Mouse (Mus musculus): ENCODE results near the gene Plcl2. TPM values are rescaled to one million over a fixed set of nuclear protein-coding genes. Genes with fewer than 3 reads are reported as not detected.

Plcl2 gene
- polyA plus RNA-seq, 1 experiment from 2014 or later: 6.0 TPM

- 82% methylated on average over 5 of the region's 5 CpGs for WGBS
- no peaks in the 10 kb centered on the region for H3K4me1 ChIP-seq
Measured at GRCm38 (mm10) chr17:50717586-50717985, 208.4 kb downstream of the Plcl2 start.

GRCm38 (mm10) chr17:50724376-50724775, 215.2 kb downstream of the Plcl2 start:
- no peaks in the 10 kb centered on the region for H3K27me3 ChIP-seq (replicated peaks; ENCODE audit: low read depth, poor library complexity, severe bottlenecking)
- no peaks in the 10 kb centered on the region for H3K4me1 ChIP-seq
- H3K4me3 ChIP-seq: no peak overlapping the region
- DNase-seq (ENCODE audit: low spot score): no peak
- no peaks in the 10 kb centered on the region for H3K9me3 ChIP-seq
- H3K27ac ChIP-seq (replicated peaks): no peak overlapping the region
- no peaks in the 10 kb centered on the region for H3K36me3 ChIP-seq (replicated peaks)
- 62% methylated on average over 2 of the region's 2 CpGs for WGBS

More at GRCm38 (mm10) chr17:50717586-50717985, 208.4 kb downstream of the Plcl2 start:
- Histone ChIP-seq H3K27ac (replicated peaks) (no peak overlapping the region), H3K4me3 (no peak overlapping the region), H3K9me3 (peaks cover 12% of the 10 kb centered on the region; the same call in 1 of the 2 replicates), H3K36me3 (replicated peaks) (no peaks in the 10 kb centered on the region), H3K27me3 (replicated peaks; ENCODE audit: low read depth, poor library complexity, severe bottlenecking) (no peaks in the 10 kb centered on the region)
- no peak for DNase-seq (ENCODE audit: low spot score)

GRCm38 (mm10) chr17:50726265-50726664, 217.1 kb downstream of the Plcl2 start:
- Histone ChIP-seq H3K27ac (replicated peaks) (no peak overlapping the region), H3K27me3 (replicated peaks; ENCODE audit: low read depth, poor library complexity, severe bottlenecking) (no peaks in the 10 kb centered on the region), H3K4me3 (no peak overlapping the region), H3K9me3 (no peaks in the 10 kb centered on the region), H3K4me1 (no peaks in the 10 kb centered on the region), H3K36me3 (replicated peaks) (no peaks in the 10 kb centered on the region)
- WGBS: 82% methylated on average over 2 of the region's 2 CpGs
- no peak for DNase-seq (ENCODE audit: low spot score)

DNA sequence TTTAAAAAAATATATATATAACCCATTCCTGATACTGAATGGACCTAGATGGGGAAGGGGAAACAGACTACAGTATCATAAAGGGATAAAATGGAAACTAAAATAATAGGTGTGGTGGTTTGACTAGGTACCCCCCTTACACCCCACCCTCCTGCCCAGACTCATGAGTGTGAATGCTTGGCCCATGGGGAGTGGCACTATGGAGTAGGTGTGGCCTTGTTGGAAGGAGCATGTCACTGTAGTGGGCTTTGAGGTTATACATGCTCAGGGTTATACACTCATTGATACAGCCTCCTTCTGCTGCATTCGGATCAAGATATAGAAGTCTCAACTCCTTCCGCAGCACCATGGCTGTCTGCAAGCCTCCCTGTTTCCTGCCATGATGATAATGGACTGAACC, 219.8 kb downstream of the Plcl2 start:
- 97% methylated on average over 2 of the region's 2 CpGs for WGBS
- Histone ChIP-seq H3K4me1 (no peaks in the 10 kb centered on the region), H3K9me3 (no peaks in the 10 kb centered on the region), H3K4me3 (no peak overlapping the region), H3K27me3 (replicated peaks; ENCODE audit: low read depth, poor library complexity, severe bottlenecking) (no peaks in the 10 kb centered on the region), H3K36me3 (replicated peaks) (no peaks in the 10 kb centered on the region), H3K27ac (replicated peaks) (no peak overlapping the region)
- no peak for DNase-seq (ENCODE audit: low spot score)

DNA sequence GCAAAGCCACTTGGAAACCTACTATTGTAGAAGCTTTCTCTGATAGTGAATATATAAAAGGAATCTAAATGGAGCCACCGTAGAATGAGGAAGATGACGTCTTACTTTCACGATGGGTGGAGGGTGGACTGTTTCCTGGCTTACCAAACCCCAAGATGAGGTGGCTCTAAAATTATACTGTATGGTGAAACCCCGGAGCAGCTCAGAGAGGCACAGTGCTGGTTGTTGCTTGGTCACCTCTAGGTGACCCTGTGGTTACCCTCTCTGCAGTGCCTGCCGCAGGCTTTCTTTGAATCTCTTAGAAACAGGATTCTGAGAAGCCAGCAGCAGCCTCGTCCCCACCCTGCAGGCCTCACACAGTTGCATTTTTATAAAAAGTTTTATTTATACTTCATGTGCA, 220.4 kb downstream of the Plcl2 start:
- no peak for DNase-seq (ENCODE audit: low spot score)
- no peak overlapping the region for H3K4me3 ChIP-seq
- 92% methylated on average over 6 of the region's 6 CpGs for WGBS
- no peaks in the 10 kb centered on the region for H3K4me1 ChIP-seq
- no peaks in the 10 kb centered on the region for H3K27me3 ChIP-seq (replicated peaks; ENCODE audit: low read depth, poor library complexity, severe bottlenecking)
- no peak overlapping the region for H3K27ac ChIP-seq (replicated peaks)
- H3K36me3 ChIP-seq (replicated peaks): no peaks in the 10 kb centered on the region; the same call in 1 of the 2 replicates
- H3K9me3 ChIP-seq: no peaks in the 10 kb centered on the region

- Histone ChIP-seq H3K27me3 (replicated peaks; ENCODE audit: low read depth, poor library complexity, severe bottlenecking) (no peaks in the 10 kb centered on the region), H3K27ac (replicated peaks) (no peak overlapping the region), H3K9me3 (no peaks in the 10 kb centered on the region), H3K4me1 (peaks cover 7% of the 10 kb centered on the region), H3K36me3 (replicated peaks) (peaks cover 2% of the 10 kb centered on the region; the same call in 1 of the 2 replicates), H3K4me3 (no peak overlapping the region)
- DNase-seq (ENCODE audit: low spot score): no peak
- WGBS: 89% methylated on average over 2 of the region's 2 CpGs
Measured at GRCm38 (mm10) chr17:50730896-50731295, 221.7 kb downstream of the Plcl2 start.

DNA sequence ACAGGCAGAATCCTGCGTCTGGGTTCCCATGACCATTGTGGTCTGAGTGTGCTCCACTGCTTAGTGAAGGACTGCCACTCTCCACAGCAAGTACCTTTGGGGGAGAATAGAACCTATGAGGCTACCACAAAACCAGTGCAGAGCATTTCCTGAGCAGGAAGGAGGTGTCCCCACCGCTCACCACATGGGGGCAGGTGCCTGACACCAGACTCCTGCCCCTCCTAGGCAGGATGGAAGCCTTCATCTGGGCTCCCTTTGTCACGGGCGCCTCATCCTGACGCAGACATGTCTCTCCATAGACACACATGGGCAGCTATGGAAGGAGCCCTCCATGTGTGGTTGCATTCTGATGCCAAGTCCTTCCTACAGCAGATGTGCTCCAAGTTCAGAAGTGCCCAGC, 222.7 kb downstream of the Plcl2 start:
- H3K9me3 ChIP-seq: no peaks in the 10 kb centered on the region
- no peak for DNase-seq (ENCODE audit: low spot score)
- H3K27me3 ChIP-seq (replicated peaks; ENCODE audit: low read depth, poor library complexity, severe bottlenecking): no peaks in the 10 kb centered on the region
- WGBS: 90% methylated on average over 5 of the region's 5 CpGs
- H3K4me3 ChIP-seq: no peak overlapping the region
- peaks cover 4% of the 10 kb centered on the region; the same call in 1 of the 2 replicates for H3K36me3 ChIP-seq (replicated peaks)
- peaks cover 10% of the 10 kb centered on the region for H3K4me1 ChIP-seq
- H3K27ac ChIP-seq (replicated peaks): no peak overlapping the region

DNA sequence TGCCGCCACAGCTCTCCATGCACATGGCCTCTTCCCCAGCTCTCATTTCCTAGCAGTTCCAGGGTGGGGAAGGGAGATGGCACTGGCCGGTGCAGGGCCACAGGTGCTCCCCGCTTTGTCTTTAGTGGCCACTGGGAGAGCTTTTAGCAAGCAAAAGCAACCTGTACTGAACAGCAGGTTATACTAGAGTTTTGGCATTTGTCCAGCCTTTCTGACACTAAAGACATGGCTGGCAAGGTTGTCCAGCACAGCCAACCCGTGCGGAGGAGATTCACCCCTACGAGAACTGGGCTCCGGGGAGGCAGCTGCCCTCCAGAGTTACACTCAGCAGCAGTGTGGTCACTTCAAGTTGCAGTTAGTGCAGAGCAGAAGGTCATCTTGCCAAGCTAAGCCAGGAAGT, 224.2 kb downstream of the Plcl2 start:
- peaks cover 10% of the 10 kb centered on the region for H3K4me1 ChIP-seq
- no peaks in the 10 kb centered on the region for H3K9me3 ChIP-seq
- no peak overlapping the region for H3K4me3 ChIP-seq
- 91% methylated on average over 7 of the region's 7 CpGs for WGBS
- no peak overlapping the region for H3K27ac ChIP-seq (replicated peaks)
- DNase-seq (ENCODE audit: low spot score): no peak
- peaks cover 4% of the 10 kb centered on the region; the same call in 1 of the 2 replicates for H3K36me3 ChIP-seq (replicated peaks)
- no peaks in the 10 kb centered on the region for H3K27me3 ChIP-seq (replicated peaks; ENCODE audit: low read depth, poor library complexity, severe bottlenecking)

GRCm38 (mm10) chr17:50734781-50735180, 225.6 kb downstream of the Plcl2 start:
- 89% methylated on average over 6 of the region's 6 CpGs for WGBS
- no peak for DNase-seq (ENCODE audit: low spot score)
- no peaks in the 10 kb centered on the region for H3K9me3 ChIP-seq
- no peaks in the 10 kb centered on the region for H3K27me3 ChIP-seq (replicated peaks; ENCODE audit: low read depth, poor library complexity, severe bottlenecking)
- no peak overlapping the region for H3K4me3 ChIP-seq
- no peak overlapping the region for H3K27ac ChIP-seq (replicated peaks)
- H3K36me3 ChIP-seq (replicated peaks): peaks cover 4% of the 10 kb centered on the region; the same call in 1 of the 2 replicates
- peaks cover 10% of the 10 kb centered on the region for H3K4me1 ChIP-seq

- 78% methylated on average over 4 of the region's 4 CpGs for WGBS
- H3K36me3 ChIP-seq (replicated peaks): peaks cover 4% of the 10 kb centered on the region; the same call in 1 of the 2 replicates
- no peaks in the 10 kb centered on the region for H3K9me3 ChIP-seq
- H3K4me1 ChIP-seq: peaks cover 10% of the 10 kb centered on the region
- H3K4me3 ChIP-seq: no peak overlapping the region
- H3K27ac ChIP-seq (replicated peaks): peak overlapping the region; percentile 24; the same call in 1 of the 2 replicates
- DNase-seq (ENCODE audit: low spot score): no peak
- no peaks in the 10 kb centered on the region for H3K27me3 ChIP-seq (replicated peaks; ENCODE audit: low read depth, poor library complexity, severe bottlenecking)
Measured at GRCm38 (mm10) chr17:50735382-50735954, 226.3 kb downstream of the Plcl2 start.

- Histone ChIP-seq H3K36me3 (replicated peaks) (peaks cover 4% of the 10 kb centered on the region; the same call in 1 of the 2 replicates), H3K9me3 (no peaks in the 10 kb centered on the region), H3K4me1 (peaks cover 10% of the 10 kb centered on the region), H3K27me3 (replicated peaks; ENCODE audit: low read depth, poor library complexity, severe bottlenecking) (no peaks in the 10 kb centered on the region), H3K27ac (replicated peaks) (peak overlapping the region; percentile 24; the same call in 1 of the 2 replicates), H3K4me3 (no peak overlapping the region)
- 81% methylated on average over 8 of the region's 8 CpGs for WGBS
- no peak for DNase-seq (ENCODE audit: low spot score)
Measured at GRCm38 (mm10) chr17:50735955-50736533, 226.8 kb downstream of the Plcl2 start.

- Histone ChIP-seq H3K36me3 (replicated peaks) (peaks cover 4% of the 10 kb centered on the region; the same call in 1 of the 2 replicates), H3K9me3 (no peaks in the 10 kb centered on the region), H3K4me3 (no peak overlapping the region), H3K27me3 (replicated peaks; ENCODE audit: low read depth, poor library complexity, severe bottlenecking) (no peaks in the 10 kb centered on the region), H3K4me1 (peaks cover 10% of the 10 kb centered on the region), H3K27ac (replicated peaks) (no peak overlapping the region)
- DNase-seq (ENCODE audit: low spot score): no peak
- 64% methylated on average over 2 of the region's 2 CpGs for WGBS
Measured at GRCm38 (mm10) chr17:50737068-50737467, 227.9 kb downstream of the Plcl2 start.

All from embryonic facial prominence, embryonic 10.5 days (tissue).